Mouse (Mus musculus): ENCODE results near the gene Iqcf6. TPM values are rescaled to one million over a fixed set of nuclear protein-coding genes. Genes with fewer than 3 reads are reported as not detected.

Gene Iqcf6
- polyA plus RNA-seq (2017; shearing (Covaris generic)) = not detected

GRCm38 (mm10) chr9:106626282-106626681 lies at the start of gene Iqcf6:
TSS of gene Iqcf6 (plus strand) at chr9:106626582.

GRCm38 (mm10) chr9:106655884-106656720 lies 29.7 kb downstream of the Iqcf6 start, which contains the start of gene Grm2:
TSS of gene Grm2 (minus strand) at chr9:106656082.

Other genes with a start within 250 kb of the Iqcf6 start
- gene Rpl29, start 197.1 kb upstream of the Iqcf6 start, polyA plus RNA-seq (2017; shearing (Covaris generic)) = 100 to 1,000 TPM; 570 to 948 TPM
- 10 to 100 TPM; 10.1 to 16.3 TPM for gene Acy1, start 188.3 kb upstream of the Iqcf6 start, polyA plus RNA-seq (2017; shearing (Covaris generic))
- gene Abhd14b, start 179.1 kb upstream of the Iqcf6 start, polyA plus RNA-seq (2017; shearing (Covaris generic)) = 1 to 10 TPM; 4.6 to 5.4 TPM
- gene Abhd14a, start 178.9 kb upstream of the Iqcf6 start, polyA plus RNA-seq (2017; shearing (Covaris generic)) = 10 to 100 TPM in 1 of 2 experiments, 1 to 10 TPM in 1; 7.4 to 14.2 TPM
- 10 to 100 TPM; 13.7 to 15.9 TPM for gene Pcbp4, start 173.3 kb upstream of the Iqcf6 start, polyA plus RNA-seq (2017; shearing (Covaris generic))
- under 1 TPM; 0.11 to 0.39 TPM for gene Gpr62, start 160.6 kb upstream of the Iqcf6 start, polyA plus RNA-seq (2017; shearing (Covaris generic))
- gene Rrp9, start 150.6 kb upstream of the Iqcf6 start, polyA plus RNA-seq (2017; shearing (Covaris generic)) = 10 to 100 TPM; 46.5 to 70.2 TPM
- gene Parp3, start 149.6 kb upstream of the Iqcf6 start, polyA plus RNA-seq (2017; shearing (Covaris generic)) = 10 to 100 TPM; 51.2 to 60.8 TPM
- under 1 TPM in 1 of 2 experiments, not detected in 1; 0.34 TPM for gene Iqcf1, start 126.6 kb upstream of the Iqcf6 start, polyA plus RNA-seq (2017; shearing (Covaris generic))
- not detected for gene Iqcf5, start 112.0 kb upstream of the Iqcf6 start, polyA plus RNA-seq (2017; shearing (Covaris generic))
- gene Iqcf3, start 65.0 kb upstream of the Iqcf6 start, polyA plus RNA-seq (2017; shearing (Covaris generic)) = under 1 TPM in 1 of 2 experiments, not detected in 1; 0.82 TPM
- gene Iqcf4, start 55.6 kb upstream of the Iqcf6 start, polyA plus RNA-seq (2017; shearing (Covaris generic)) = not detected
- under 1 TPM in 1 of 2 experiments, not detected in 1; 0.09 TPM for gene Grm2, start 29.5 kb downstream of the Iqcf6 start, polyA plus RNA-seq (2017; shearing (Covaris generic))
- gene Tex264, start 59.3 kb downstream of the Iqcf6 start, polyA plus RNA-seq (2017; shearing (Covaris generic)) = 10 to 100 TPM; 61.0 to 64.1 TPM
- gene Rad54l2, start 162.6 kb downstream of the Iqcf6 start, polyA plus RNA-seq (2017; shearing (Covaris generic)) = 1 to 10 TPM; 6.4 to 7.5 TPM
- gene Dcaf1, start 195.3 kb downstream of the Iqcf6 start, polyA plus RNA-seq (2017; shearing (Covaris generic)) = 10 to 100 TPM; 25.8 to 29.9 TPM